Mouse (Mus musculus): ENCODE measurements around the gene Slc35g3. TPM values are rescaled to one million over a fixed set of nuclear protein-coding genes. Genes with fewer than 3 reads are reported as not detected.

Gene Slc35g3
- total and polyA plus RNA-seq, 3 experiments = not detected

DNA sequence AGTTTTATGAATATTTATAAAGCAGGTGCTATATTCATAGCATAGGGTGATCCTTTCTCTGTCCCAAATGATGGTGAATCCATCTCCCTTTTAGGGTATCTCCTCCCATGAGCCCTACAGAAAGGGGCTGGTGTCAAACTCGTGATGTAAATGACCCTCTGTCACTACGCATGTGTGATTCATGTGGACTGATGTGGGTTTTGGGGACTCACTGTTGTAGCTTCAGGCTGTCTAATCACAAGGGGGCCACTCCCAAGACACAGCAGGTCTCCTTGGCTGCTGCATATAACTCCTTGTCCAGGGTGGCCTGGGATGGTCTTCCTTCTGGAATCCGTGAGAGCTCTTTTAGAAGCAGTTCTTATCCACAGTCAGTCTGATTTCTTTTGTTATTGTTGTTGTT lies 51.3 kb downstream of the Slc35g3 start:
- TF ChIP-seq E2F4 (IDR thresholded peaks at IDR 0.05; ENCODE audit: insufficient replicate concordance, low read depth, low read length) = no peak
- no peak for TF ChIP-seq MAZ (IDR thresholded peaks at IDR 0.05; ENCODE audit: low read depth, low read length)
- no peak for TF ChIP-seq POLR2AphosphoS2 (IDR thresholded peaks at IDR 0.05; ENCODE audit: low read depth, low read length)
- no peak for TF ChIP-seq KAT2A (IDR thresholded peaks at IDR 0.05; ENCODE audit: insufficient replicate concordance, low read length)
- no peak for TF ChIP-seq SIN3A (IDR thresholded peaks at IDR 0.05; ENCODE audit: low read length)
- TF ChIP-seq TBP (conservative IDR thresholded peaks at IDR 0.05; ENCODE audit: low read depth, low read length) = no peak
- TF ChIP-seq UBTF (IDR thresholded peaks at IDR 0.05; ENCODE audit: low read depth, low read length) = no peak
- TF ChIP-seq USF1 (IDR thresholded peaks at IDR 0.05; ENCODE audit: low read depth, low read length) = no peak
- no peak for TF ChIP-seq HCFC1 (IDR thresholded peaks at IDR 0.05; ENCODE audit: low read depth, low read length)
- TF ChIP-seq CTCF (conservative IDR thresholded peaks at IDR 0.05 in 1 of 2, IDR thresholded peaks at IDR 0.05 in 1 of 2; ENCODE audit: low read depth in 2 of 2, low read length in 2 of 2) = no peak
- no peak for TF ChIP-seq EP300 (IDR thresholded peaks at IDR 0.05; ENCODE audit: low read length)
- TF ChIP-seq ETS1 (conservative IDR thresholded peaks at IDR 0.05; ENCODE audit: low read depth, low read length) = no peak
- TF ChIP-seq BHLHE40 (IDR thresholded peaks at IDR 0.05; ENCODE audit: low read depth, low read length) = no peak
- no peak for TF ChIP-seq MXI1 (IDR thresholded peaks at IDR 0.05; ENCODE audit: low read depth, low read length)
- TF ChIP-seq ZNF384 (IDR thresholded peaks at IDR 0.05; ENCODE audit: low read depth, low read length) = no peak
- TF ChIP-seq RCOR1 (conservative IDR thresholded peaks at IDR 0.05; ENCODE audit: low read depth, low read length) = no peak
- TF ChIP-seq JUN (IDR thresholded peaks at IDR 0.05; ENCODE audit: insufficient read depth, low read depth, low read length) = no peak
- Histone ChIP-seq H3K79me2 (replicated peaks; ENCODE audit: control insufficient read depth, extremely low read depth, insufficient read depth, poor library complexity, severe bottlenecking) (no peaks in the 10 kb centered on the region), H3K27me3 (replicated peaks) (no peaks in the 10 kb centered on the region), H3K27ac (ENCODE audit: insufficient read depth, low read depth) (no peak overlapping the region), H3K9ac (ENCODE audit: insufficient read depth, low read depth) (no peak overlapping the region), H3K9me3 (replicated peaks; ENCODE audit: low read length) (peaks cover 3% of the 10 kb centered on the region), H3K4me3 (replicated peaks in 1 of 3; ENCODE audit: low read depth in 2 of 3, low read length in 2 of 3, poor library complexity in 1 of 3) (no peak overlapping the region), H3K4me1 (ENCODE audit: control insufficient read depth in 1 of 2, insufficient read depth in 2 of 2) (peaks cover 0 to 12% of the 10 kb centered on the region in 2 experiments; a peak in 1 of 4 replicates), H3K4me2 (ENCODE audit: insufficient read depth, low read depth, poor library complexity, severe bottlenecking) (no peak overlapping the region), H3K36me3 (replicated peaks in 1 of 2; ENCODE audit: control insufficient read depth in 1 of 2, insufficient read depth in 1 of 2, low read length in 1 of 2) (no peaks in the 10 kb centered on the region)
- dilution Hi-C loops (cut with MboI; ENCODE audit: extremely low pct_ligation_motif_present, extremely low pct_unique_long_range_greater_than_20kb, low sequenced_read_pairs) = no loop called here
- in situ Hi-C loops (cut with MboI; ENCODE audit: low pct_ligation_motif_present, low pct_unique_long_range_greater_than_20kb, low sequenced_read_pairs) = no loop called here
- DNase-seq (ENCODE audit: extremely low read depth) = no peak

Other genes with a start within 250 kb of the Slc35g3 start
Only the 20 nearest of the 43 such genes appear.
- 0.17 and 0.34 TPM in 2 replicates for gene Sox15, start 106.7 kb downstream of the Slc35g3 start, total RNA-seq (2012; rRNA removed)
- not detected in 2 replicates for gene Sox15, start 106.7 kb downstream of the Slc35g3 start, total RNA-seq (2014; rRNA removed)
- gene Sox15, start 106.7 kb downstream of the Slc35g3 start, polyA plus RNA-seq (2012; ENCODE audit: insufficient read length, low read depth) = 0.48 and 0.54 TPM in 2 replicates
- gene Mpdu1, start 99.3 kb downstream of the Slc35g3 start, total RNA-seq (2012; rRNA removed) = 110 and 150 TPM in 2 replicates
- gene Mpdu1, start 99.3 kb downstream of the Slc35g3 start, total RNA-seq (2014; rRNA removed) = 175 and 210 TPM in 2 replicates
- 185 and 210 TPM in 2 replicates for gene Mpdu1, start 99.3 kb downstream of the Slc35g3 start, polyA plus RNA-seq (2012; ENCODE audit: insufficient read length, low read depth)
- gene Cd68, start 95.8 kb downstream of the Slc35g3 start, total RNA-seq (2012; rRNA removed) = 74.8 and 82.2 TPM in 2 replicates
- gene Cd68, start 95.8 kb downstream of the Slc35g3 start, total RNA-seq (2014; rRNA removed) = 122 TPM in 2 replicates
- gene Cd68, start 95.8 kb downstream of the Slc35g3 start, polyA plus RNA-seq (2012; ENCODE audit: insufficient read length, low read depth) = 235 and 343 TPM in 2 replicates
- gene Eif4a1, start 89.5 kb downstream of the Slc35g3 start, total RNA-seq (2012; rRNA removed) = 1,622 and 2,071 TPM in 2 replicates
- gene Eif4a1, start 89.5 kb downstream of the Slc35g3 start, total RNA-seq (2014; rRNA removed) = 2,161 and 2,200 TPM in 2 replicates
- gene Eif4a1, start 89.5 kb downstream of the Slc35g3 start, polyA plus RNA-seq (2012; ENCODE audit: insufficient read length, low read depth) = 1,500 and 1,728 TPM in 2 replicates
- 116 and 157 TPM in 2 replicates for gene Senp3, start 79.9 kb downstream of the Slc35g3 start, total RNA-seq (2012; rRNA removed)
- 256 TPM in 2 replicates for gene Senp3, start 79.9 kb downstream of the Slc35g3 start, total RNA-seq (2014; rRNA removed)
- 303 and 317 TPM in 2 replicates for gene Senp3, start 79.9 kb downstream of the Slc35g3 start, polyA plus RNA-seq (2012; ENCODE audit: insufficient read length, low read depth)
- gene Tnfsf13, start 76.2 kb downstream of the Slc35g3 start, total RNA-seq (2012; rRNA removed) = 0.08 and 0.21 TPM in 2 replicates
- 0.32 and 0.35 TPM in 2 replicates for gene Tnfsf13, start 76.2 kb downstream of the Slc35g3 start, total RNA-seq (2014; rRNA removed)
- 0.63 and 1.0 TPM in 2 replicates for gene Tnfsf13, start 76.2 kb downstream of the Slc35g3 start, polyA plus RNA-seq (2012; ENCODE audit: insufficient read length, low read depth)
- gene Tnfsf12, start 66.1 kb downstream of the Slc35g3 start, total RNA-seq (2012; rRNA removed) = not detected in 2 replicates
- gene Tnfsf12, start 66.1 kb downstream of the Slc35g3 start, total RNA-seq (2014; rRNA removed) = not detected in 2 replicates
- gene Tnfsf12, start 66.1 kb downstream of the Slc35g3 start, polyA plus RNA-seq (2012; ENCODE audit: insufficient read length, low read depth) = 0.26 TPM in 1 of 2 replicates, not detected in the other
- gene Tnfsfm13, start 65.9 kb downstream of the Slc35g3 start, total RNA-seq (2012; rRNA removed) = 0.08 TPM in 2 replicates
- not detected in 2 replicates for gene Tnfsfm13, start 65.9 kb downstream of the Slc35g3 start, total RNA-seq (2014; rRNA removed)
- gene Tnfsfm13, start 65.9 kb downstream of the Slc35g3 start, polyA plus RNA-seq (2012; ENCODE audit: insufficient read length, low read depth) = 0.25 TPM in 1 of 2 replicates, not detected in the other
- 44.5 and 45.0 TPM in 2 replicates for gene Polr2a, start 3.3 kb downstream of the Slc35g3 start, total RNA-seq (2012; rRNA removed)
- gene Polr2a, start 3.3 kb downstream of the Slc35g3 start, total RNA-seq (2014; rRNA removed) = 10.3 and 14.8 TPM in 2 replicates
- gene Polr2a, start 3.3 kb downstream of the Slc35g3 start, polyA plus RNA-seq (2012; ENCODE audit: insufficient read length, low read depth) = 137 and 162 TPM in 2 replicates
- gene Zbtb4, start 3.9 kb upstream of the Slc35g3 start, total RNA-seq (2012; rRNA removed) = 3.4 TPM in 2 replicates
- 0.75 and 0.77 TPM in 2 replicates for gene Zbtb4, start 3.9 kb upstream of the Slc35g3 start, total RNA-seq (2014; rRNA removed)
- 2.3 and 3.0 TPM in 2 replicates for gene Zbtb4, start 3.9 kb upstream of the Slc35g3 start, polyA plus RNA-seq (2012; ENCODE audit: insufficient read length, low read depth)
- 2.1 and 2.2 TPM in 2 replicates for gene Chrnb1, start 34.0 kb upstream of the Slc35g3 start, total RNA-seq (2012; rRNA removed)
- gene Chrnb1, start 34.0 kb upstream of the Slc35g3 start, total RNA-seq (2014; rRNA removed) = 1.9 TPM in 2 replicates
- 5.9 and 6.6 TPM in 2 replicates for gene Chrnb1, start 34.0 kb upstream of the Slc35g3 start, polyA plus RNA-seq (2012; ENCODE audit: insufficient read length, low read depth)
- 0.92 and 0.93 TPM in 2 replicates for gene Fgf11, start 39.9 kb upstream of the Slc35g3 start, total RNA-seq (2012; rRNA removed)
- 1.6 and 1.8 TPM in 2 replicates for gene Fgf11, start 39.9 kb upstream of the Slc35g3 start, total RNA-seq (2014; rRNA removed)
- gene Fgf11, start 39.9 kb upstream of the Slc35g3 start, polyA plus RNA-seq (2012; ENCODE audit: insufficient read length, low read depth) = 3.7 and 3.9 TPM in 2 replicates
- gene Tmem102, start 43.7 kb upstream of the Slc35g3 start, total RNA-seq (2012; rRNA removed) = 0.08 TPM in 2 replicates
- not detected in 2 replicates for gene Tmem102, start 43.7 kb upstream of the Slc35g3 start, total RNA-seq (2014; rRNA removed)
- gene Tmem102, start 43.7 kb upstream of the Slc35g3 start, polyA plus RNA-seq (2012; ENCODE audit: insufficient read length, low read depth) = 0.16 TPM in 1 of 2 replicates, not detected in the other
- not detected in 2 replicates for gene Gm39566, start 53.3 kb upstream of the Slc35g3 start, total RNA-seq (2012; rRNA removed)
- not detected in 2 replicates for gene Gm39566, start 53.3 kb upstream of the Slc35g3 start, total RNA-seq (2014; rRNA removed)
- not detected in 2 replicates for gene Gm39566, start 53.3 kb upstream of the Slc35g3 start, polyA plus RNA-seq (2012; ENCODE audit: insufficient read length, low read depth)
- not detected in 2 replicates for gene Spem2, start 56.5 kb upstream of the Slc35g3 start, total RNA-seq (2012; rRNA removed)
- gene Spem2, start 56.5 kb upstream of the Slc35g3 start, total RNA-seq (2014; rRNA removed) = not detected in 2 replicates
- gene Spem2, start 56.5 kb upstream of the Slc35g3 start, polyA plus RNA-seq (2012; ENCODE audit: insufficient read length, low read depth) = not detected in 2 replicates
- not detected in 2 replicates for gene Spem1, start 60.2 kb upstream of the Slc35g3 start, total RNA-seq (2012; rRNA removed)
- gene Spem1, start 60.2 kb upstream of the Slc35g3 start, total RNA-seq (2014; rRNA removed) = not detected in 2 replicates
- not detected in 2 replicates for gene Spem1, start 60.2 kb upstream of the Slc35g3 start, polyA plus RNA-seq (2012; ENCODE audit: insufficient read length, low read depth)
- gene Nlgn2, start 75.8 kb upstream of the Slc35g3 start, total RNA-seq (2012; rRNA removed) = 0.55 and 1.3 TPM in 2 replicates
- gene Nlgn2, start 75.8 kb upstream of the Slc35g3 start, total RNA-seq (2014; rRNA removed) = 0.20 and 0.95 TPM in 2 replicates
- 1.1 and 1.2 TPM in 2 replicates for gene Nlgn2, start 75.8 kb upstream of the Slc35g3 start, polyA plus RNA-seq (2012; ENCODE audit: insufficient read length, low read depth)
- gene Tmem256, start 76.5 kb upstream of the Slc35g3 start, total RNA-seq (2012; rRNA removed) = 203 and 206 TPM in 2 replicates
- gene Tmem256, start 76.5 kb upstream of the Slc35g3 start, total RNA-seq (2014; rRNA removed) = 262 and 327 TPM in 2 replicates
- gene Tmem256, start 76.5 kb upstream of the Slc35g3 start, polyA plus RNA-seq (2012; ENCODE audit: insufficient read length, low read depth) = 185 and 218 TPM in 2 replicates
- gene Plscr3, start 84.4 kb upstream of the Slc35g3 start, total RNA-seq (2012; rRNA removed) = 2.4 and 2.9 TPM in 2 replicates
- gene Plscr3, start 84.4 kb upstream of the Slc35g3 start, total RNA-seq (2014; rRNA removed) = 2.0 and 2.5 TPM in 2 replicates
- 12.5 and 15.3 TPM in 2 replicates for gene Plscr3, start 84.4 kb upstream of the Slc35g3 start, polyA plus RNA-seq (2012; ENCODE audit: insufficient read length, low read depth)
- gene Tnk1, start 96.8 kb upstream of the Slc35g3 start, total RNA-seq (2012; rRNA removed) = 0.13 TPM in 1 of 2 replicates, not detected in the other
- not detected in 2 replicates for gene Tnk1, start 96.8 kb upstream of the Slc35g3 start, total RNA-seq (2014; rRNA removed)
- 0.22 and 0.30 TPM in 2 replicates for gene Tnk1, start 96.8 kb upstream of the Slc35g3 start, polyA plus RNA-seq (2012; ENCODE audit: insufficient read length, low read depth)